Mouse (Mus musculus) layer of hippocampus, adult 18-20 months (tissue): ENCODE data around the gene Mplkip. TPM values are rescaled to one million over a fixed set of nuclear protein-coding genes. Genes with fewer than 3 reads are reported as not detected.

Experiments used
- microRNA-seq, 2 experiments: library from miRNA; unstranded; fragments of <30 nt; microRNA quantifications; one replicate each; pipeline ENCODE4 v1.2.0; 2021
- total RNA-seq, 2 experiments: library from RNA; stranded (reverse); gene quantifications; 2 replicates each; pipeline ENCODE4 v1.2.3; 2021

The Mplkip gene
- total RNA-seq, 2 experiments from 2014 or later: 14.5 to 16.2 TPM

Small RNA genes lying within 50 kb of the gene (microRNA-seq; reads per million reads assigned to microRNA genes)
- gene Mir466i: 0 reads per million in 2 experiments

Other genes with a start within 250 kb of the Mplkip start
- 1 to 10 TPM; 2.8 to 3.0 TPM for gene Sugct, start 361 bp downstream of the Mplkip start, total RNA-seq
- 10 to 100 TPM; 58.7 to 58.9 TPM for gene Cdk13, start 109.9 kb downstream of the Mplkip start, total RNA-seq
- gene Rala, start 249.0 kb downstream of the Mplkip start, total RNA-seq: 10 to 100 TPM; 57.7 to 58.3 TPM